Mouse (Mus musculus): Measurements from ENCODE around the gene Olfr553. TPM values are rescaled to one million over a fixed set of nuclear protein-coding genes. Genes with fewer than 3 reads are reported as not detected.

Olfr553 gene
- polyA plus RNA-seq, 1 experiment from 2014 or later = not detected

- WGBS = 82% methylated on average over 3 of the region's 3 CpGs
- Histone ChIP-seq H3K9ac (no peak overlapping the region), H3K4me3 (no peak overlapping the region), H3K27me3 (no peaks in the 10 kb centered on the region), H3K9me3 (no peaks in the 10 kb centered on the region), H3K4me2 (replicated peaks) (no peak overlapping the region), H3K36me3 (no peaks in the 10 kb centered on the region), H3K4me1 (no peaks in the 10 kb centered on the region), H3K27ac (no peak overlapping the region)
- ATAC-seq (ENCODE audit: low FRiP score, low read depth) = no peak
Measured at GRCm38 (mm10) chr7:102573174-102573830, 44.7 kb downstream of the Olfr553 start.

GRCm38 (mm10) chr7:102571142-102571541, 46.9 kb downstream of the Olfr553 start, which contains the start of gene Olfr550:
Gene Olfr550 (plus strand): TSS chr7:102571442.
- H3K4me2 ChIP-seq (replicated peaks) = no peak within 1 kb of the TSS
- H3K4me1 ChIP-seq = no peaks in the 10 kb centered on the region
- no peaks in the 10 kb centered on the region for H3K36me3 ChIP-seq
- no peak for ATAC-seq (ENCODE audit: low FRiP score, low read depth)
- no peak within 1 kb of the TSS for H3K4me3 ChIP-seq
- WGBS = 91% methylated on average over 8 of the region's 8 CpGs
- no peaks in the 10 kb centered on the region for H3K9me3 ChIP-seq
- no peaks in the 10 kb centered on the region for H3K27me3 ChIP-seq
- no peak within 1 kb of the TSS for H3K9ac ChIP-seq
- no peak within 1 kb of the TSS for H3K27ac ChIP-seq

- Histone ChIP-seq H3K27ac (no peak overlapping the region), H3K4me3 (no peak overlapping the region), H3K9me3 (no peaks in the 10 kb centered on the region), H3K9ac (no peak overlapping the region), H3K36me3 (no peaks in the 10 kb centered on the region), H3K4me1 (peaks cover 8% of the 10 kb centered on the region; the same call in 1 of the 2 replicates), H3K27me3 (no peaks in the 10 kb centered on the region), H3K4me2 (replicated peaks) (no peak overlapping the region)
- no peak for ATAC-seq (ENCODE audit: low FRiP score, low read depth)
- WGBS = 87% methylated on average over 4 of the region's 4 CpGs
Measured at GRCm38 (mm10) chr7:102566219-102566618, 51.8 kb downstream of the Olfr553 start.

- 19% methylated on average over 10 of the region's 10 CpGs for WGBS
- Histone ChIP-seq H3K27ac (no peak within 1 kb of the TSS), H3K36me3 (no peaks in the 10 kb centered on the region), H3K9me3 (no peaks in the 10 kb centered on the region), H3K4me2 (replicated peaks) (peak within 1 kb of the TSS; percentile 70), H3K9ac (peak within 1 kb of the TSS; percentile 63), H3K4me1 (peaks cover 8% of the 10 kb centered on the region; the same call in 1 of the 2 replicates), H3K27me3 (no peaks in the 10 kb centered on the region), H3K4me3 (peak within 1 kb of the TSS; percentile 50)
- ATAC-seq (ENCODE audit: low FRiP score, low read depth) = peak; percentile 92
Measured at GRCm38 (mm10) chr7:102564999-102565997, 52.7 kb downstream of the Olfr553 start, which contains the start of gene Trim21. Gene Trim21 (minus strand): TSS chr7:102565486.

Other genes starting within 250 kb of the Olfr553 start
- gene Rrm1, start 176.5 kb downstream of the Olfr553 start, polyA plus RNA-seq (2015; fragmentation: Nextera tagmentation; extraction: Ambion mirVana) = 151 and 154 TPM in 2 replicates
- gene Olfr543, start 136.5 kb downstream of the Olfr553 start, polyA plus RNA-seq (2015; fragmentation: Nextera tagmentation; extraction: Ambion mirVana) = 0.45 TPM in 1 of 2 replicates, not detected in the other
- 0.11 and 0.13 TPM in 2 replicates for gene Olfr544, start 129.9 kb downstream of the Olfr553 start, polyA plus RNA-seq (2015; fragmentation: Nextera tagmentation; extraction: Ambion mirVana)
- not detected in 2 replicates for gene Olfr545, start 118.6 kb downstream of the Olfr553 start, polyA plus RNA-seq (2015; fragmentation: Nextera tagmentation; extraction: Ambion mirVana)
- gene Olfr547, start 83.5 kb downstream of the Olfr553 start, polyA plus RNA-seq (2015; fragmentation: Nextera tagmentation; extraction: Ambion mirVana) = not detected in 2 replicates
- gene Olfr548-ps1, start 77.3 kb downstream of the Olfr553 start, polyA plus RNA-seq (2015; fragmentation: Nextera tagmentation; extraction: Ambion mirVana) = not detected in 2 replicates
- not detected in 2 replicates for gene Olfr549, start 68.3 kb downstream of the Olfr553 start, polyA plus RNA-seq (2015; fragmentation: Nextera tagmentation; extraction: Ambion mirVana)
- gene Trim21, start 52.7 kb downstream of the Olfr553 start, polyA plus RNA-seq (2015; fragmentation: Nextera tagmentation; extraction: Ambion mirVana) = 0.23 and 0.52 TPM in 2 replicates
- not detected in 2 replicates for gene Olfr550, start 46.8 kb downstream of the Olfr553 start, polyA plus RNA-seq (2015; fragmentation: Nextera tagmentation; extraction: Ambion mirVana)
- not detected in 2 replicates for gene Olfr551, start 26.3 kb downstream of the Olfr553 start, polyA plus RNA-seq (2015; fragmentation: Nextera tagmentation; extraction: Ambion mirVana)
- not detected in 2 replicates for gene Olfr552, start 20.4 kb downstream of the Olfr553 start, polyA plus RNA-seq (2015; fragmentation: Nextera tagmentation; extraction: Ambion mirVana)
- gene Olfr554, start 20.2 kb upstream of the Olfr553 start, polyA plus RNA-seq (2015; fragmentation: Nextera tagmentation; extraction: Ambion mirVana) = not detected in 2 replicates
- not detected in 2 replicates for gene Olfr555, start 40.6 kb upstream of the Olfr553 start, polyA plus RNA-seq (2015; fragmentation: Nextera tagmentation; extraction: Ambion mirVana)
- gene Olfr556, start 46.7 kb upstream of the Olfr553 start, polyA plus RNA-seq (2015; fragmentation: Nextera tagmentation; extraction: Ambion mirVana) = not detected in 2 replicates
- 17.0 and 19.9 TPM in 2 replicates for gene Trim68, start 69.1 kb upstream of the Olfr553 start, polyA plus RNA-seq (2015; fragmentation: Nextera tagmentation; extraction: Ambion mirVana)
- not detected in 2 replicates for gene Olfr557, start 77.7 kb upstream of the Olfr553 start, polyA plus RNA-seq (2015; fragmentation: Nextera tagmentation; extraction: Ambion mirVana)
- gene Olfr558, start 84.0 kb upstream of the Olfr553 start, polyA plus RNA-seq (2015; fragmentation: Nextera tagmentation; extraction: Ambion mirVana) = 0.10 and 0.17 TPM in 2 replicates
- not detected in 2 replicates for gene Olfr33, start 100.9 kb upstream of the Olfr553 start, polyA plus RNA-seq (2015; fragmentation: Nextera tagmentation; extraction: Ambion mirVana)
- gene Olfr559, start 109.3 kb upstream of the Olfr553 start, polyA plus RNA-seq (2015; fragmentation: Nextera tagmentation; extraction: Ambion mirVana) = not detected in 2 replicates
- not detected in 2 replicates for gene Olfr560, start 141.1 kb upstream of the Olfr553 start, polyA plus RNA-seq (2015; fragmentation: Nextera tagmentation; extraction: Ambion mirVana)
- not detected in 2 replicates for gene Olfr78, start 141.3 kb upstream of the Olfr553 start, polyA plus RNA-seq (2015; fragmentation: Nextera tagmentation; extraction: Ambion mirVana)
- gene Olfr561, start 153.0 kb upstream of the Olfr553 start, polyA plus RNA-seq (2015; fragmentation: Nextera tagmentation; extraction: Ambion mirVana) = not detected in 2 replicates
- not detected in 2 replicates for gene Olfr564, start 185.3 kb upstream of the Olfr553 start, polyA plus RNA-seq (2015; fragmentation: Nextera tagmentation; extraction: Ambion mirVana)
- not detected in 2 replicates for gene Olfr566, start 240.5 kb upstream of the Olfr553 start, polyA plus RNA-seq (2015; fragmentation: Nextera tagmentation; extraction: Ambion mirVana)